Mouse (Mus musculus) limb, embryonic 10.5 days (tissue): ENCODE results near the gene Vipr1. TPM values are rescaled to one million over a fixed set of nuclear protein-coding genes. Genes with fewer than 3 reads are reported as not detected.

Experiments used
- DNase-seq: peaks from one replicate; pipeline ENCODE4 v3.0.0-alpha.2; 2017; ENCODE audit warnings: low spot score
- H3K27ac ChIP-seq: fragments of 300-500 bp; sonication (generic); 2 replicates; pipeline ENCODE4 v1.5.1; 2016; ENCODE audit warnings: mild to moderate bottlenecking
- H3K27me3 ChIP-seq: fragments of 300-500 bp; sonication (generic); 2 replicates; pipeline ENCODE4 v1.6.1; 2016; ENCODE audit warnings: low read depth, mild to moderate bottlenecking; ENCODE audit not compliant: poor library complexity, severe bottlenecking
- H3K36me3 ChIP-seq: fragments of 300-500 bp; sonication (generic); 2 replicates; pipeline ENCODE4 v1.6.1; 2016; ENCODE audit warnings: mild to moderate bottlenecking, moderate library complexity
- H3K4me1 ChIP-seq: fragments of 300-500 bp; sonication (generic); 2 replicates; pipeline ENCODE4 v1.6.1; 2016
- H3K4me3 ChIP-seq: fragments of 300-500 bp; sonication (generic); 2 replicates; pipeline ENCODE4 v1.5.1; 2016; ENCODE audit warnings: mild to moderate bottlenecking, moderate library complexity
- H3K9me3 ChIP-seq: fragments of 300-500 bp; sonication (generic); replicated peaks from 2 replicates; pipeline ENCODE4 v1.6.1; 2016; ENCODE audit warnings: mild to moderate bottlenecking
- WGBS: fragments of 180-500 bp; shearing (Covaris S2); methylation state at CpG from one replicate; pipeline ENCODE4 v1.1.7; 2016; 5-methylcytosine and 5-hydroxymethylcytosine counted together
- polyA plus RNA-seq: library from polyadenylated mRNA; unstranded; fragments of >200 nt; fragmentation: Nextera tagmentation; extraction: Ambion mirVana; gene quantifications from 2 replicates; pipeline ENCODE4 v1.2.1, GENCODE M21; 2016

The Vipr1 gene
- polyA plus RNA-seq, 1 experiment from 2014 or later, result 0.49 TPM

DNA sequence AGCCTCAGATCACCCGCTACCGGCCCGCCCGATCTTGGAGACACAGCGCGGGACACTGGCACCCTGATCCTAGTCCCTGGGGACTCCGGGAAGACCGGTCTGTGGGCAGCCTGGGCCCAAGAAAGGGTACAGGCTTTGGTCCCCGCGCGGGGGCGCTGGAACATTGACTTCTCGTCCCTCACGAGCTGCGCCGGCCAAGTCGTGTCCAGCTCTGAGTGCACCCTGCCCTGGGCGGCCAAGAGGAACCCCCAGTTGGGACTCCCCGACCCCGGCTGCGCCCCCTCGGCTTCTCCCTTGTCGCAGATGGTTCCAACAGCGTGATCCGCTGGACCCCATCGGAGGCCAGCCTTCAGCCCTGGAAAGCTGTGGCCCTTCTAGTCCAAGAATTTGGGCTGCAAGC lies 515 bp upstream of the Vipr1 start, which contains the start of gene Lyzl4:
TSS of gene Lyzl4 (minus strand) at position 96 of the 400 bp plus-strand sequence.
- WGBS, result under 1% methylated on average over 26 of the region's 26 CpGs
- peaks cover 90% of the 10 kb centered on the region for H3K27me3 ChIP-seq
- H3K36me3 ChIP-seq, result no peaks in the 10 kb centered on the region
- H3K4me1 ChIP-seq, result peaks cover 20% of the 10 kb centered on the region
- peak within 1 kb of the TSS; percentile 63 for H3K4me3 ChIP-seq
- H3K27ac ChIP-seq, result peak within 1 kb of the TSS; percentile 65
- H3K9me3 ChIP-seq, result no peaks in the 10 kb centered on the region
- DNase-seq, result peak; percentile 83

DNA sequence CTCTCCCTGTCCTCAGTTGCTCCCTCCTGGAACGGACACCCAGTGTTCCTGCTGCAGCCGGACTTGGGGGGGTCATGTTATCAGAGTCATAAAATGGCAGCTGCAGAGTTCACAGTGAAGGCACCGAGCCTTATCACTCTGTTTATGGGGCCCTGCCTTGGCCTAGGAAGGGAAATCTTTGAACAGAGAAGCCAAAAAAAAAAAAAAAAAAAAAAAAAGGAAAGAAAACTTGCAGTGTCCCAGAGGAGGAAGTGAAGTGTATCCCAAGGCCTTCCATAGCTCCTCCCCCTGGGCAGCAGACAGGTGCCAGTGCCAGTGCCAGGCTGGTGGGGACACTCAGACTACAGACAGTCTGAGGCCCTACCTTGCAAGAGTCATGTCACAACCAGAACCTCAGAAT lies 2.3 kb downstream of the Vipr1 start:
- Histone ChIP-seq H3K4me3 (no peak overlapping the region), H3K36me3 (no peaks in the 10 kb centered on the region), H3K4me1 (peaks cover 20% of the 10 kb centered on the region), H3K9me3 (no peaks in the 10 kb centered on the region), H3K27ac (no peak overlapping the region), H3K27me3 (peaks cover 62% of the 10 kb centered on the region)
- DNase-seq, result no peak
- WGBS, result 46% methylated on average over 3 of the region's 3 CpGs

DNA sequence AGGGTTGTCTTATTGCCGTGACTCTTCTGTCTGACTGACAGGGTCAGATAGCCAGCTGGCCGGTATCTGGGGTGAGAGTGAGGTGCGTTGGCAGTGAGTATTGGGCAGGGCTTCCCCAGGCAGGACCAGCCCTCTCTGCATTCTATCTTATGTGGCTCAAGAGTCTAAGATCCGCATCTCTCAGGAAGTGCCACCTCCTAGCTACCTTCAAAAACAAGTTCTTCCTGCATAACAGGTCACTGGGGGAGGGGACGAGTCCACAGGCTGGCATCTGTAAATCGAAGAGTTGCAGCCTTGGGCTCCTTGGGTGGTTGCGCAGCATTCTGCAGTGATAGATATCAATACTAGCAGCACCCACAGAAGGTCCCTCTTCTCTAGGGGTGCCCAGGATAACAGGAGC lies 4.5 kb downstream of the Vipr1 start:
- 73% methylated on average over 7 of the region's 7 CpGs for WGBS
- Histone ChIP-seq H3K4me1 (peaks cover 12% of the 10 kb centered on the region), H3K27me3 (peaks cover 40% of the 10 kb centered on the region), H3K9me3 (no peaks in the 10 kb centered on the region), H3K4me3 (no peak overlapping the region), H3K36me3 (no peaks in the 10 kb centered on the region), H3K27ac (no peak overlapping the region)
- DNase-seq, result no peak

DNA sequence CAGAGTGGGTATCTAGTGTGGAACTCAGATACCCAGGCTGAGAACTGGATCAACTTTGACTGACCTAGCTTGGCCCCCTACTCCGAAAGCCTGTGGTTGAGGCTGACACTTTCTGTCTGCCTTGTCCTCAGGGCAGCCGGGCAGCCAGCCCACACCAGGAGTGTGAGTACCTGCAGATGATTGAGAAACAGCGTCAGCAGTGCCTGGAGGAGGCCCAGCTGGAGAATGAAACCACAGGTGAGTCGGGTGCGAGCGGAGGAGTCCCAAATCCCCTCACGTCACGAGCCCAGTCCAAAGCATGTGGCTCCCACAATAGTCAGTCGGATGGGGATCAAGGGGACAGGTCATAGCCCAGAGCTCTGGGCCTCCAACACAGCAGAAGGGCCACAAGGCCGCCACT lies 11.2 kb downstream of the Vipr1 start:
- H3K27me3 ChIP-seq, result peaks cover 13% of the 10 kb centered on the region; the same call in 1 of the 2 replicates
- H3K27ac ChIP-seq, result no peak overlapping the region
- H3K36me3 ChIP-seq, result no peaks in the 10 kb centered on the region
- H3K4me3 ChIP-seq, result no peak overlapping the region
- no peak for DNase-seq
- no peaks in the 10 kb centered on the region for H3K9me3 ChIP-seq
- 90% methylated on average over 10 of the region's 10 CpGs for WGBS
- H3K4me1 ChIP-seq, result no peaks in the 10 kb centered on the region

DNA sequence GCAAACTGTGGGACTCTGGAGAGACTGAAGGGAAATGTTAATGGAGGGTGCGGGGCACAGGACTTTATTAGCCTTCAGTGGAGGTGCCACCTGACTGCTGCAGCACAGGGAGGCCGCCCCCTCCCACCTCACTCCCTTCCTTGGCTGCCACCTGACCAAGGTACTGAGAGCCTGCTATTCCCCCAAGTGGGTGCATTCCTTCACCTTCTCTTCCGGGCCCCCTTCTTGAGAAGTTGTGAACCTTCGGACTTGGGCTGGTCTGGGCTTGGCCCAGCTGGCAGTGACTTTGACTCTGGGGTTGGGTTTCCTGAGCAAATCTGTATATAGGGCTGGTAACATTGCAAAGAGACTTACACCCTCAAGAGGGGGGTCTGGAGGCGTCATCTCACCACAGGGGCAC lies 13.8 kb downstream of the Vipr1 start:
- Histone ChIP-seq H3K9me3 (no peaks in the 10 kb centered on the region), H3K36me3 (no peaks in the 10 kb centered on the region), H3K4me1 (no peaks in the 10 kb centered on the region), H3K27me3 (peaks cover 13% of the 10 kb centered on the region; the same call in 1 of the 2 replicates), H3K4me3 (no peak overlapping the region), H3K27ac (no peak overlapping the region)
- DNase-seq, result no peak
- 83% methylated on average over 5 of the region's 5 CpGs for WGBS

DNA sequence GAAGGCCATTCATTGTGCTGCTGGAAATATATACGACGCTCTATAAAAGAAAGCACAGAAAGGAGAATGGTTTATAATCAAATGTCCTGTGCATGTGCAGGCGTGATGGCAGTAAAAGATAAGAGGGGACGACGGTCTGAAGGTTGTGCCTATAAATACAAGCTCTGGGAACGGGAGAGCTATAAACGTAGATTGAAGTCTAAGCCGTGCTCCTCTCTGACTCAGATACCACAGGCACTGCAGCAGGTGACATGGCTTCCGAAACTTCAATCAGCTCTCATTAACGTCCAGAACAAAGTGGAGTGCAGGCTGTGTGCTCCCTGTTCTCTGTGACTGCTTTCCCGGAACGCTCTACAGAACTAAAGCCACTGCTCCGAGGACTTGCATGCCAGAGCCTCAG lies 14.6 kb downstream of the Vipr1 start:
- no peak for DNase-seq
- H3K27ac ChIP-seq, result no peak overlapping the region
- H3K36me3 ChIP-seq, result no peaks in the 10 kb centered on the region
- peaks cover 13% of the 10 kb centered on the region; the same call in 1 of the 2 replicates for H3K27me3 ChIP-seq
- 56% methylated on average over 13 of the region's 13 CpGs for WGBS
- no peaks in the 10 kb centered on the region for H3K4me1 ChIP-seq
- H3K9me3 ChIP-seq, result no peaks in the 10 kb centered on the region
- H3K4me3 ChIP-seq, result no peak overlapping the region

DNA sequence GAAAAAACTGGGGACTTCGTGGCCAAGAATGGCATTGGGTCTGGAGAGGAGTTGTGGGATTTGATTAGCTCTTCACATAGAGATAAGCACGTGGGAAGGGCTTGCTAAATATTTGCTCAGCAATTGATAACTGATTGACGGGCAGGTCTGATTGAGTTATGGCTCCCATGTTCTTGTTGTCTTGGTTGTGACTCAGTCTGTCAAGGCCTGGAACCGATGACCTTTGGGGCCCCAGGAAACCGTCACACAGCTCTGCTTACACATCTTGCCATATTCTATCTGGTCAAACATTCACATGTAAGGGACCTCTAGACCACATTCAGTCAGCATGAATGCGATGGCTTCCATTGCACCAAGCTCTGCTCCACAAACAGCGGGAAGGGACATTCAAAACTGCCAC lies 15.7 kb downstream of the Vipr1 start:
- H3K4me1 ChIP-seq, result no peaks in the 10 kb centered on the region
- no peaks in the 10 kb centered on the region for H3K36me3 ChIP-seq
- DNase-seq, result no peak
- no peak overlapping the region for H3K27ac ChIP-seq
- 90% methylated on average over 7 of the region's 7 CpGs for WGBS
- no peaks in the 10 kb centered on the region for H3K9me3 ChIP-seq
- peaks cover 13% of the 10 kb centered on the region; the same call in 1 of the 2 replicates for H3K27me3 ChIP-seq
- no peak overlapping the region for H3K4me3 ChIP-seq

DNA sequence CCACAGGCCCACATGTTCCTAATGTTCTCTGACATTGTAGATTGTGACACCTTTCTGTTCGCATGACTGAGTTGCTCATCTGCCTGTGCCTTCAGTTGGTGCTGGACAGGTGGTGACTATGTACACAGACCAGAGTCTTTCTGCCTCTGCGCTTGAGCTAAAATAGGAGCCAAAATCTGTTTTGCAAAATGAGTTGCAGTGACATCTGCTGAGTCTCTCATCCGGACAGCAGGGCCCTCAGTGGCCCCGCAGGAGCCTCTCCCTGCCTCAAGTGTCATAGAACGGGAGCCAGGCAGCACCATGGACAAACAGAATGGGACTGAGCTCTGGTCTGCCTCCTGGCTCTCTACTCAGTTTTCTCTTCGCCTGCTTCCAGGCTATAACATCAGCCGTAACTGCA lies 17.3 kb downstream of the Vipr1 start:
- Histone ChIP-seq H3K27me3 (peaks cover 13% of the 10 kb centered on the region; the same call in 1 of the 2 replicates), H3K36me3 (no peaks in the 10 kb centered on the region), H3K9me3 (no peaks in the 10 kb centered on the region), H3K4me3 (no peak overlapping the region), H3K4me1 (no peaks in the 10 kb centered on the region), H3K27ac (no peak overlapping the region)
- WGBS, result 85% methylated on average over 7 of the region's 7 CpGs
- DNase-seq, result no peak

DNA sequence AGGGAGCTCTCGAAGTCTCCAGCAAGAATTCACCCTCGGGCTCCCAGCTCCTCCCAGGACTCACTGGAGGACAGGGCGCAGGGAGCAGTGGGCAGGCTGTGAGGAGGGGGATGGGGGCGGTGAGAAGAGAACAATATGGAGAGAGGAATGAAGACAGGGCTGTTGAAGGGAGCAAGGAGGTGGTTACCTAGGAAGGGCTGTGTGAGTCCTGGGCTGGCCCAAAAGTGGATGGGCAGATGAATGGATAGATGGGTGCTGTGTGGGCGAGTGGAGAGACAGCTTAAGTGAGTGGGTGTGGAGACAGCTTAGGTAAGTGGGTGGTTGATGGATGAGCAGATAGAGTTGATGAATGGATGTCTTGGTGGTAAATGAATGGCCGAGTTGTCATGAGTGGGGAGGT lies 21.0 kb downstream of the Vipr1 start:
- H3K4me3 ChIP-seq, result no peak overlapping the region
- H3K9me3 ChIP-seq, result no peaks in the 10 kb centered on the region
- H3K36me3 ChIP-seq, result no peaks in the 10 kb centered on the region
- 81% methylated on average over 6 of the region's 6 CpGs for WGBS
- DNase-seq, result no peak
- H3K4me1 ChIP-seq, result peaks cover 21% of the 10 kb centered on the region
- no peak overlapping the region for H3K27ac ChIP-seq
- H3K27me3 ChIP-seq, result peaks cover 34% of the 10 kb centered on the region

DNA sequence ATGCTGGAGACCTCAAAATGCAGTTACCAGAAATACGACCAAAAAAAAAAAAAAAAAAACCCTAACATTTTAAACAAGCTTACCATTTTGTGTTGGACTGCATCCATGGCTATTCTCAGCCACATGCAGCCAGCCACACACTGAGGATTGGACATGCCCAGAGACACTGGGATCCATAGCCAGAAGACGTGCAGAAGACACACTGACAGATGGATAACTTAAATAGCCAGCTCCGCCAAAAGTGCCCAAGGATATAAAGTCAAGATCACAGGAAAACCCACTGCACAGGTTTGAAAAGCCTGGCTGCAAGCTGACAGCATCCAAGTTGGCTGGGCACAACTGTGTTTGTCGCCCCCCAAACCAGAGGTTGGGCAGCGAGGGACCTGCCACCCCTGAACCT lies 21.6 kb downstream of the Vipr1 start:
- Histone ChIP-seq H3K4me1 (peaks cover 27% of the 10 kb centered on the region), H3K36me3 (no peaks in the 10 kb centered on the region), H3K4me3 (no peak overlapping the region), H3K9me3 (no peaks in the 10 kb centered on the region), H3K27me3 (peaks cover 40% of the 10 kb centered on the region), H3K27ac (no peak overlapping the region)
- 88% methylated on average over 5 of the region's 5 CpGs for WGBS
- DNase-seq, result no peak

DNA sequence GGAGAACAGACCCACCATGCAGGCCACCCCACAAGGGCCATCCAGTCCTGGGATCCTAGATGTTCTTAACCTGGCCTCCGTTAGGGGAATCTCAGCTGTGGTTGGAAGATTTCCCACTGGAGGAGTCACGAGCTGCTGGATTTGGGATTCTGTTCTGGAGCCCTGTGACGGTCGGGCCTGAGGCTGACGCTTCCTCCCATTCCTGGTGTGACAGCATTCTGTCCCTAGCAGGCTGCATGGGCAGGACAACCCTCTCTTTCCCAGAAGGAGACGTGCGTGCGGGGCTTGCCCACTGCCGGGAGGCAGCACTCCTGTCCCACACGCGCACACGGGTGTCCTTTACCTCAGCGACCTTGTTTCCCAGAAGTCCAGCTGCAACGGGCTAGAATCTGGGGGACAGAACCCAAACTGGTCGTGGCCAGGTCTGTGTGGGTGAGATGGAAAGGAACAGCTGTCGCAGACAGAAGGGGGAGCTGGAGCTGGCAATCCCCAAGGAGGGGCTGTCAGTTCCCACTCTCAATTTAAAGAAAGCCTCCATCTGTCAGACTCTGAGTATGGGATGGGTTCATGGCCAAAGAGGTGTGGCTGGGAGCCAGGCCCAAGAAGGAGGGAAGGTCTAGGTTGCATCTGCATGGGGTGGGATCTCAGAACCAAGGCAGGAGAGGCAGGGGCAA lies 24.6 kb downstream of the Vipr1 start:
- H3K27ac ChIP-seq, result no peak overlapping the region
- H3K9me3 ChIP-seq, result no peaks in the 10 kb centered on the region
- H3K4me1 ChIP-seq, result peaks cover 44% of the 10 kb centered on the region
- peaks cover 62% of the 10 kb centered on the region for H3K27me3 ChIP-seq
- DNase-seq, result no peak
- no peak overlapping the region for H3K4me3 ChIP-seq
- H3K36me3 ChIP-seq, result no peaks in the 10 kb centered on the region
- 78% methylated on average over 16 of the region's 16 CpGs for WGBS

DNA sequence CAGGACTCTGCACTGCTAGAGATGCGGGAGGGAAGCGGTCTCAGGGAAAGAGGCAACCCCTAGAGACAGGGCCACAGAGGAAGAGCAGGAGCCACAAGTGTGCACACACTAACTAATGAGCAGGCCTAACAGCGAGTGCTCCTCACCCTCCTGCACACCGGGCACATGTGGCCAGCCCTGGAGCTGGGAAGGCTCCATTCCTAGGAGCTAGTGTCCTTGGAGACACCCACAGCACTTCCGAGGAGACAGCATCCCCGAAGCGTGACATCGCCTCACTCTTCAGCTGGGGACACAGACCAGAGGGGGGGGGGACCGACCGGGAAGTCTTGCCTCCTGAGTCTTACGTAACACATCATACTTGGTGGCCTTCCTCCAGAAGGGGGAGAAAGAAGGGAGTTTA lies 25.3 kb downstream of the Vipr1 start:
- no peaks in the 10 kb centered on the region for H3K36me3 ChIP-seq
- H3K9me3 ChIP-seq, result no peaks in the 10 kb centered on the region
- H3K27me3 ChIP-seq, result peaks cover 62% of the 10 kb centered on the region
- peaks cover 49% of the 10 kb centered on the region for H3K4me1 ChIP-seq
- DNase-seq, result no peak
- 0 out of 2 replicates have a peak overlapping the region, but pooled peaks have one; percentile 25 for H3K27ac ChIP-seq
- WGBS, result 80% methylated on average over 11 of the region's 11 CpGs
- no peak overlapping the region for H3K4me3 ChIP-seq

DNA sequence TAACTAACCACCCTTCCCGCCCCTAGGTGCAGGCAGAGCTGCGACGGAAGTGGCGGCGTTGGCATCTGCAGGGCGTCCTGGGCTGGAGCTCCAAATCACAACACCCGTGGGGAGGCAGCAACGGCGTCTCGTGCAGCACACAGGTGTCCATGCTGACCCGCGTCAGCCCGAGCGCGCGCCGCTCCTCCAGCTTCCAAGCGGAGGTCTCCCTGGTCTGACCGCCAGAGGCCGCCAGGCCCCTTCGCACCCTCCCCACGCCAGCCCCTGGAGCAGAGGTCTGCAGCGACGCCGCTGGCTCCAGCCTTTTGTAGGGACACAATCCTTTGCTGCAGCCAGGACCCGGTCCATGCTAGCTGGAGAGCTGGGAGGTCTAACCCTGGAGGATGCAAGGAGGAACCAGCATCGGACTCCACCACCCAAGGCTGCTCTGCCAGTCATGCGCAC lies 26.9 kb downstream of the Vipr1 start:
- 1% methylated on average over 28 of the region's 28 CpGs for WGBS

More for the DNA sequence above, 26.9 kb downstream of the Vipr1 start:
- peak overlapping the region; percentile 46 for H3K4me3 ChIP-seq
- no peaks in the 10 kb centered on the region for H3K9me3 ChIP-seq
- peaks cover 62% of the 10 kb centered on the region for H3K27me3 ChIP-seq
- H3K4me1 ChIP-seq, result peaks cover 54% of the 10 kb centered on the region
- DNase-seq, result peak; percentile 86
- no peaks in the 10 kb centered on the region for H3K36me3 ChIP-seq
- H3K27ac ChIP-seq, result peak overlapping the region; percentile 66
